Mouse (Mus musculus) E14TG2a.4 (cell line): ENCODE measurements around the gene Trp53i13.

Source experiments
- CTCF ChIP-seq: conservative IDR thresholded peaks from 2 replicates; pipeline ENCODE4 v1.5.1; 2014; ENCODE audit warnings: low read length
- NANOG ChIP-seq: IDR thresholded peaks from 2 replicates; pipeline ENCODE4 v1.6.1; 2014; ENCODE audit warnings: borderline replicate concordance, low read length, mixed read lengths
- POU5F1 ChIP-seq: IDR thresholded peaks from 2 replicates; pipeline ENCODE4 v1.6.1; 2014; ENCODE audit warnings: low read length, borderline replicate concordance

DNA sequence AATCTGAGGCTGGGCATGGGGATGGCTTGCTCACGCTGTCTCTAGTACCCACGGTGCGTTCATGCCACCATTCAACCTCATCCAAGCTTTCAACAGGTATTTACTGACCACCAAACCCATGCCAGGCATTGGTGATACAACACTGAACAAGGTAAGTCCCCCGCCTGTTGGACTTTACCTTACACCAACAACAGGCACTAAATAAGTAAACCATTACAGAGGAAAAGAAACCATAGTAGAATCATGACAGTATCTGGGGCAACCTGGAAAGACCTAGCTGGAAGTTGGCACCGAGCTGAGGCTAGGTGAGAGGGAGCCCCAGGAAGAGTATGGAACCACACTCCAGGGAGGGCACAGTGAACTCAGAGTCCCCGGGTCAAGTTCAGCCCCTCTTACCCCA, 38.9 kb downstream of the Trp53i13 start:
- no peak for TF ChIP-seq CTCF
- TF ChIP-seq NANOG = no peak
- no peak for TF ChIP-seq POU5F1
